Mouse (Mus musculus) lung, postnatal 25 days (tissue): Measurements from ENCODE around the gene P2ry6.

Experiments used
- DNase-seq: peaks from one replicate; pipeline ENCODE4 v3.0.0; 2022; ENCODE audit warnings: low spot score

P2ry6 gene

GRCm38 (mm10) chr7:100988092-100988491 is 13.6 kb upstream of the P2ry6 start:
- DNase-seq = peak; percentile 86

- peak; percentile 61 for DNase-seq
These were observed 10.3 kb upstream of the P2ry6 start for GRCm38 (mm10) chr7:100984452-100985395.

- DNase-seq = peak; percentile 81
These were observed 4.7 kb upstream of the P2ry6 start for GRCm38 (mm10) chr7:100979175-100979574.

- DNase-seq = no peak
These were observed 3.7 kb upstream of the P2ry6 start for GRCm38 (mm10) chr7:100978171-100978570.

- no peak for DNase-seq
These were observed 1.6 kb downstream of the P2ry6 start for GRCm38 (mm10) chr7:100972875-100973274.

GRCm38 (mm10) chr7:100968874-100969659 is 5.4 kb downstream of the P2ry6 start:
- no peak for DNase-seq

GRCm38 (mm10) chr7:100968376-100968775 is 6.1 kb downstream of the P2ry6 start:
- no peak for DNase-seq

- DNase-seq = no peak
These were observed 6.6 kb downstream of the P2ry6 start for GRCm38 (mm10) chr7:100967850-100968249.

- no peak for DNase-seq
These were observed 8.4 kb downstream of the P2ry6 start for GRCm38 (mm10) chr7:100966014-100966413.

- peak; percentile 33 for DNase-seq
These were observed 9.4 kb downstream of the P2ry6 start for GRCm38 (mm10) chr7:100965079-100965478.

GRCm38 (mm10) chr7:100964242-100964641 is 10.2 kb downstream of the P2ry6 start:
- peak; percentile 53 for DNase-seq

- no peak for DNase-seq
These were observed 11.1 kb downstream of the P2ry6 start for GRCm38 (mm10) chr7:100963381-100963780.

- DNase-seq = no peak
These were observed 13.3 kb downstream of the P2ry6 start for GRCm38 (mm10) chr7:100961146-100961545.

GRCm38 (mm10) chr7:100960462-100960861 is 14.0 kb downstream of the P2ry6 start:
- DNase-seq = no peak

- DNase-seq = no peak
These were observed 16.0 kb downstream of the P2ry6 start for GRCm38 (mm10) chr7:100958426-100958825.

- DNase-seq = no peak
These were observed 21.8 kb downstream of the P2ry6 start for GRCm38 (mm10) chr7:100952686-100953085.

GRCm38 (mm10) chr7:100951903-100952302 is 22.5 kb downstream of the P2ry6 start:
- peak; percentile 42 for DNase-seq

- peak; percentile 69 for DNase-seq
These were observed 23.9 kb downstream of the P2ry6 start for GRCm38 (mm10) chr7:100950481-100951010.

- no peak for DNase-seq
These were observed 24.4 kb downstream of the P2ry6 start for GRCm38 (mm10) chr7:100950031-100950430.

- no peak for DNase-seq
These were observed 29.7 kb downstream of the P2ry6 start for GRCm38 (mm10) chr7:100944738-100945137.

GRCm38 (mm10) chr7:100944306-100944705 is 30.1 kb downstream of the P2ry6 start:
- DNase-seq = no peak

- peak; percentile 62 for DNase-seq
These were observed 31.4 kb downstream of the P2ry6 start for GRCm38 (mm10) chr7:100942789-100943615.
